7 mouse cellular contexts compared by ENCODE assay signal in genomic region chr13:112463868-112464625, GRCm38 (mm10). TPM values are rescaled to one million over a fixed set of nuclear protein-coding genes. Genes with fewer than 3 reads are reported as not detected.
DNase-seq lines count a peak whose midpoint lies in the region; ATAC-seq and TF ChIP-seq lines count a peak whose summit lies in the region.

Il6st (plus strand) TSS chr13:112464070.

- under 1% methylated on average over 68 of the region's 85 CpGs for WGBS in embryonic facial prominence, embryonic 12.5 days
- under 1% methylated on average over 77 of the region's 85 CpGs for WGBS in kidney, adult 2 months
- WGBS in limb, embryonic 12.5 days = under 1% methylated on average over 79 of the region's 85 CpGs
- WGBS in midbrain, embryonic 15.5 days = under 1% methylated on average over 71 of the region's 85 CpGs
- under 1% methylated on average over 82 of the region's 85 CpGs for WGBS in spleen, adult 2 months

- peak within 1 kb of the TSS; percentile 81 for H3K27ac ChIP-seq in embryonic facial prominence, embryonic 12.5 days
- H3K27ac ChIP-seq in kidney, adult 2 months (ENCODE audit: insufficient read depth, low read depth, low read length) = peak within 1 kb of the TSS; percentile 98
- H3K27ac ChIP-seq in limb, embryonic 12.5 days = peak within 1 kb of the TSS; percentile 81
- peak within 1 kb of the TSS; percentile 84 for H3K27ac ChIP-seq in midbrain, embryonic 15.5 days
- H3K27ac ChIP-seq in spleen, adult 2 months (ENCODE audit: insufficient read depth, low read length) = peak within 1 kb of the TSS; percentile 84

- H3K4me1 ChIP-seq in embryonic facial prominence, embryonic 12.5 days = peaks cover 24% of the 10 kb centered on the region
- peaks cover 17% of the 10 kb centered on the region for H3K4me1 ChIP-seq in kidney, adult 2 months (ENCODE audit: control insufficient read depth, insufficient read depth, low read length)
- peaks cover 18% of the 10 kb centered on the region for H3K4me1 ChIP-seq in limb, embryonic 12.5 days (replicated peaks)
- H3K4me1 ChIP-seq in midbrain, embryonic 15.5 days = peaks cover 13% of the 10 kb centered on the region
- peaks cover 2% of the 10 kb centered on the region; the same call in 1 of the 2 replicates for H3K4me1 ChIP-seq in spleen, adult 2 months (ENCODE audit: control insufficient read depth, insufficient read depth, insufficient read length)

- peak; percentile 45 for TF ChIP-seq POLR2A in kidney, adult 2 months (IDR thresholded peaks at IDR 0.05; ENCODE audit: low read depth, low read length)
- TF ChIP-seq POLR2A in spleen, adult 2 months (IDR thresholded peaks at IDR 0.05; ENCODE audit: low read depth, low read length) = peak; percentile 28

- DNase-seq in adrenal gland, postnatal 25 days = peak; percentile 99
- peak; percentile 97 to 98 for DNase-seq in heart, adult 18-20 months
- DNase-seq in kidney, adult 2 months = peak; percentile 99
- DNase-seq in spleen, adult 2 months (ENCODE audit: low read depth in 1 of 2, low spot score in 2 of 2) = peak; percentile 66 to 94

- H3K27me3 ChIP-seq in embryonic facial prominence, embryonic 12.5 days = no peaks in the 10 kb centered on the region
- H3K27me3 ChIP-seq in kidney, adult 2 months (replicated peaks; ENCODE audit: control insufficient read depth, insufficient read depth, low read length) = no peaks in the 10 kb centered on the region
- H3K27me3 ChIP-seq in limb, embryonic 12.5 days = no peaks in the 10 kb centered on the region
- no peaks in the 10 kb centered on the region for H3K27me3 ChIP-seq in midbrain, embryonic 15.5 days (replicated peaks)
- H3K27me3 ChIP-seq in spleen, adult 2 months (ENCODE audit: control insufficient read depth, insufficient read depth, low read length) = no peaks in the 10 kb centered on the region

- H3K9ac ChIP-seq in embryonic facial prominence, embryonic 12.5 days = peak within 1 kb of the TSS; percentile 88
- peak within 1 kb of the TSS; percentile 80 for H3K9ac ChIP-seq in limb, embryonic 12.5 days (replicated peaks)
- H3K9ac ChIP-seq in midbrain, embryonic 15.5 days = peak within 1 kb of the TSS; percentile 78

- H3K36me3 ChIP-seq in embryonic facial prominence, embryonic 12.5 days = no peaks in the 10 kb centered on the region
- no peaks in the 10 kb centered on the region for H3K36me3 ChIP-seq in kidney, adult 2 months (ENCODE audit: control insufficient read depth, insufficient read depth, low read length)
- H3K36me3 ChIP-seq in limb, embryonic 12.5 days = 0 out of 2 replicates have a peak, but pooled peaks cover 3% of the 10 kb centered on the region
- no peaks in the 10 kb centered on the region for H3K36me3 ChIP-seq in midbrain, embryonic 15.5 days (replicated peaks)
- no peaks in the 10 kb centered on the region for H3K36me3 ChIP-seq in spleen, adult 2 months (ENCODE audit: control insufficient read depth, insufficient read depth, low read length)

- peak within 1 kb of the TSS; percentile 87 for H3K4me3 ChIP-seq in embryonic facial prominence, embryonic 12.5 days
- peak within 1 kb of the TSS; percentile 91 for H3K4me3 ChIP-seq in kidney, adult 2 months (ENCODE audit: insufficient read depth, low read depth, low read length)
- peak within 1 kb of the TSS; percentile 89 for H3K4me3 ChIP-seq in limb, embryonic 12.5 days (replicated peaks)
- peak within 1 kb of the TSS; percentile 92 for H3K4me3 ChIP-seq in midbrain, embryonic 15.5 days
- peak within 1 kb of the TSS; percentile 96 for H3K4me3 ChIP-seq in spleen, adult 2 months (ENCODE audit: extremely low read depth, insufficient read depth, insufficient read length)

- peak within 1 kb of the TSS; percentile 81 for H3K4me2 ChIP-seq in embryonic facial prominence, embryonic 12.5 days (replicated peaks)
- H3K4me2 ChIP-seq in limb, embryonic 12.5 days = peak within 1 kb of the TSS; percentile 86
- peak within 1 kb of the TSS; percentile 93 for H3K4me2 ChIP-seq in midbrain, embryonic 15.5 days

- no peaks in the 10 kb centered on the region for H3K9me3 ChIP-seq in embryonic facial prominence, embryonic 12.5 days
- no peaks in the 10 kb centered on the region for H3K9me3 ChIP-seq in limb, embryonic 12.5 days
- H3K9me3 ChIP-seq in midbrain, embryonic 15.5 days = no peaks in the 10 kb centered on the region

- TF ChIP-seq CTCF in kidney, adult 2 months (conservative IDR thresholded peaks at IDR 0.05; ENCODE audit: insufficient read depth, insufficient read length, low read depth, low read length) = no peak
- no peak for TF ChIP-seq CTCF in spleen, adult 2 months (IDR thresholded peaks at IDR 0.05; ENCODE audit: extremely low read depth, insufficient read depth, insufficient read length, insufficient replicate concordance)

- ATAC-seq in embryonic facial prominence, embryonic 12.5 days (ENCODE audit: insufficient number of reproducible peaks, insufficient read depth, low FRiP score, low TSS enrichment) = peak; percentile 98
- ATAC-seq in limb, embryonic 12.5 days (ENCODE audit: insufficient number of reproducible peaks, insufficient read depth, low FRiP score, low TSS enrichment, low read depth) = peak; percentile 99
- peak; percentile 100 for ATAC-seq in midbrain, embryonic 15.5 days (replicated peaks)

RNA-seq across cellular contexts. Expression of gene Il6st, which starts in this region (rescaled TPM):
- total RNA-seq in adrenal gland, postnatal 25 days (2021) = 247 and 388 TPM in 2 replicates
- polyA plus RNA-seq in embryonic facial prominence, embryonic 12.5 days (2016; fragmentation: Nextera tagmentation; extraction: Ambion mirVana) = 43.7 and 45.9 TPM in 2 replicates
- total RNA-seq in heart, adult 18-20 months (2021) = 100 to 1,000 TPM; 212 to 240 TPM
- 30.9 and 33.6 TPM in 2 replicates for polyA plus RNA-seq in kidney, adult 2 months (2012; rRNA removed)
- polyA plus RNA-seq in limb, embryonic 12.5 days (2016; fragmentation: Nextera tagmentation; extraction: Ambion mirVana) = 25.7 and 31.1 TPM in 2 replicates
- 20.9 and 22.1 TPM in 2 replicates for polyA plus RNA-seq in midbrain, embryonic 15.5 days (2015; fragmentation: Nextera tagmentation; extraction: Ambion mirVana)
- polyA plus RNA-seq in spleen, adult 2 months (2012; rRNA removed) = 19.5 and 20.7 TPM in 2 replicates

Comparison
In these comparisons a context has a peak if more than half of its experiments do, and no peak if none do; other contexts are left out.
1. Peak in every context shown above with its lines: DNase-seq, ATAC-seq, H3K4me3 ChIP-seq and H3K27ac ChIP-seq.